Mouse (Mus musculus) liver, adult 2 months (tissue): ENCODE results near the gene Mecom. TPM values are rescaled to one million over a fixed set of nuclear protein-coding genes. Genes with fewer than 3 reads are reported as not detected.

Experiments used
- DNase-seq: peaks from one replicate; pipeline ENCODE4 v3.0.0-alpha.2; 2011; ENCODE audit warnings: low read depth, low spot score; ENCODE audit errors: extremely low read depth
- H3K27ac ChIP-seq: fragments of 200-500 bp; replicated peaks from 2 replicates; pipeline ENCODE4 v1.5.1; 2012; ENCODE audit warnings: low read depth, mild to moderate bottlenecking, control low read depth, inconsistent platforms, low read length; ENCODE audit not compliant: insufficient read depth
- H3K27me3 ChIP-seq: fragments of 200-500 bp; 2 replicates; pipeline ENCODE4 v1.6.1; 2012; ENCODE audit warnings: mild to moderate bottlenecking, moderate library complexity, low read length, inconsistent platforms; ENCODE audit not compliant: control insufficient read depth, insufficient read depth
- H3K36me3 ChIP-seq: fragments of 200-500 bp; 2 replicates; pipeline ENCODE4 v1.6.1; 2012; ENCODE audit warnings: low read length, inconsistent platforms; ENCODE audit not compliant: control insufficient read depth, insufficient read depth
- H3K4me1 ChIP-seq: fragments of 200-500 bp; 2 replicates; pipeline ENCODE4 v1.6.1; 2011; ENCODE audit warnings: low read length; ENCODE audit not compliant: control insufficient read depth, insufficient read depth
- H3K4me3 ChIP-seq: fragments of 200-500 bp; 2 replicates; pipeline ENCODE4 v1.5.1; 2011; ENCODE audit warnings: low read depth, mild to moderate bottlenecking, control low read depth, low read length, moderate library complexity; ENCODE audit not compliant: insufficient read depth
- H3K79me2 ChIP-seq: fragments of 200-500 bp; 2 replicates; pipeline ENCODE4 v1.6.1; 2012; ENCODE audit warnings: inconsistent platforms, mild to moderate bottlenecking, low read length, moderate library complexity; ENCODE audit not compliant: control insufficient read depth, insufficient read depth
- H3K9ac ChIP-seq: fragments of 200-500 bp; 2 replicates; pipeline ENCODE4 v1.6.1; 2012; ENCODE audit warnings: low read depth, mild to moderate bottlenecking, control low read depth, inconsistent platforms, low read length
- CTCF ChIP-seq: fragments of 200-500 bp; IDR thresholded peaks from 2 replicates; pipeline ENCODE4 v1.5.1; 2011; ENCODE audit warnings: low read depth, low read length, control low read depth
- POLR2A ChIP-seq: fragments of 200-500 bp; IDR thresholded peaks from 2 replicates; pipeline ENCODE4 v1.6.1; 2011; ENCODE audit warnings: low read length, control low read depth; ENCODE audit not compliant: insufficient read depth; ENCODE audit errors: extremely low read depth
- WGBS: fragments of 180-500 bp; shearing (Covaris S2); methylation state at CpG from one replicate; pipeline ENCODE4 v1.1.7; 2018; 5-methylcytosine and 5-hydroxymethylcytosine counted together
- polyA plus RNA-seq: library from polyadenylated mRNA; depleted of rRNA; stranded (reverse); fragments of >200 nt; gene quantifications from 2 replicates; pipeline ENCODE4 v1.2.3, GENCODE M21; 2012
- total RNA-seq: library from RNA; depleted of rRNA; stranded (reverse); fragments of >200 nt; gene quantifications from 2 replicates; pipeline ENCODE4 v1.2.3, GENCODE M21; 2014

The Mecom gene
- total and polyA plus RNA-seq, 2 experiments, result 0.39 to 1.4 TPM

DNA sequence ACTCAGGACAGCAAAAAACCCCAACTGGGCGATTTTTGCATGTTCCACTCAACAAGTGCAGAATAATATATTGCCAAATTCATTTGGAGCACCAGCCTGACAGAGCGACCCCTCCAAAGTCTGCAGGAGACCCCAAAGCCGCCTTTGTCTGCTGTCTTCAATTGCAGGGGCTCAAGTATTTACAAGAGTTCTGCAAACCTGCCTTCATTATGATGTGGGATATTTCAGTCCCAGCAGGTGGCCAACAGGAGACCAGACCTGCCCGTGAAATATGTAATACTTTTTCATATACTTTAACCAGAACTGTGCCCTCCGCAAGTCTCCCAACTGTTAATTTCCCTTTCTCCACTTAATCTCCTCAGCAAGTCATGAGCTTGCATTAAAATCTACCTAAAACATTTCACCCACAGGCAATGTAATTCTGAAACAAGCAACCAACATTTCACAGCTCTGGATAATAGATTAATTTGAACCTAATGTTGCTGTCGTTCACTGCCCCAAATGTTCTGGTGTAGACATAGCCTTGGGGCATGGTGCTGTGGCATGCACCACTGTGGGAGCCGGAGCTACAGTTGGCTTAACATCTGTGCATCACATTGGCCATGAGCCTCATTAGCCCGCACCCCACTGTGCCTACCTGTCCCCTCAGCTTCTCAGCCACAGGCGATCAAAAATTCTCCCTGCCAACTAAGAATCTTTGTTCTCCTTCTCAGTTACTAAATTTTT, 439.7 kb downstream of the Mecom start:
- DNase-seq, result no peak
- Histone ChIP-seq H3K4me1 (no peaks in the 10 kb centered on the region), H3K9ac (no peak overlapping the region), H3K27ac (no peak overlapping the region), H3K4me3 (no peak overlapping the region), H3K36me3 (no peaks in the 10 kb centered on the region), H3K27me3 (no peaks in the 10 kb centered on the region), H3K79me2 (no peaks in the 10 kb centered on the region)
- 88% methylated on average over 9 of the region's 9 CpGs for WGBS
- TF ChIP-seq CTCF (no peak), POLR2A (no peak)

DNA sequence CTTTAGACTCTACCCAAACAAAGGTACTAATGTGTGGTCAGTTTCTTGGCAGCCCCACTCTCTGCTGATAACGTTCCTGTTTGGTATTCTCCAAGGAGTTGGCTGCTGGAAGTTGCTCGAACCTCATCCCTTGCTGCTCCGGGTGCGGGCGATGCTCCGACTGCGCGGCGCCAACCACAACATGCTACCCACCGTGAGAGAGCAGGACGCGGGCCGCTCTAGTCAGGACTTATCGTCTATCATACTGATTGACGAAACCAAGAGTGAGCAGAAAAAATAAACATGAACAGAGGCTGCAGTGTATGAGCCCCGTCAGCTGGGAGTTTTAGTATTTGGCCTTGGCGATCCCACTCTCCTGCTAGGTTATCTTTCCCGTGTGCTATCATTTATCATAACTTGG, 441.3 kb downstream of the Mecom start:
- TF ChIP-seq POLR2A, result no peak
- TF ChIP-seq CTCF, result no peak
- Histone ChIP-seq H3K4me1 (no peaks in the 10 kb centered on the region), H3K9ac (peak overlapping the region; percentile 34; the same call in 1 of the 2 replicates), H3K27ac (peak overlapping the region; percentile 10; the same call in 1 of the 2 replicates), H3K79me2 (no peaks in the 10 kb centered on the region), H3K4me3 (no peak overlapping the region), H3K27me3 (no peaks in the 10 kb centered on the region), H3K36me3 (no peaks in the 10 kb centered on the region)
- 69% methylated on average over 18 of the region's 18 CpGs for WGBS
- no peak for DNase-seq

DNA sequence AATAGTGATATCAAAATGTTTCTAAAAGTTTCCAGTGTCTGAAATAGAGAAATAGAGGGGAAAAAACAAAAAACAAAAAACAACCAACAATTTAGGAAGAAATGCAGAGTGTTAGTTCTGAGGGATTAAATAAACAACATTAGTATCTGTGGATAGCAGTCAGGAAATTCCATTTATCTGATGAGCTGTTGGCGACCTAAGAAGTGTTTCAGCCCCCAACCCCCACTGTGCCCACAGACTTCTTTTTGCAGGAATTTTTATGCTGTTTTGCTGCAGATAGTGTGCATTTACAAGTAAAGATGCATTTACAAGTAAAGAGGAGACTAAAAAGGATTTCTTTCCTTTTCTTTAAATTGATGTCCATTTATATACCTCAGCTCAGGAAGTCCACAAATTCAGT, 441.9 kb downstream of the Mecom start:
- Histone ChIP-seq H3K36me3 (no peaks in the 10 kb centered on the region), H3K27me3 (no peaks in the 10 kb centered on the region), H3K4me1 (no peaks in the 10 kb centered on the region), H3K27ac (no peak overlapping the region), H3K4me3 (no peak overlapping the region), H3K9ac (no peak overlapping the region), H3K79me2 (no peaks in the 10 kb centered on the region)
- peak; percentile 5 for DNase-seq
- TF ChIP-seq CTCF, result no peak
- TF ChIP-seq POLR2A, result no peak
- 33% methylated on average over 1 of the region's 1 CpGs for whole genome bisulfite sequencing

DNA sequence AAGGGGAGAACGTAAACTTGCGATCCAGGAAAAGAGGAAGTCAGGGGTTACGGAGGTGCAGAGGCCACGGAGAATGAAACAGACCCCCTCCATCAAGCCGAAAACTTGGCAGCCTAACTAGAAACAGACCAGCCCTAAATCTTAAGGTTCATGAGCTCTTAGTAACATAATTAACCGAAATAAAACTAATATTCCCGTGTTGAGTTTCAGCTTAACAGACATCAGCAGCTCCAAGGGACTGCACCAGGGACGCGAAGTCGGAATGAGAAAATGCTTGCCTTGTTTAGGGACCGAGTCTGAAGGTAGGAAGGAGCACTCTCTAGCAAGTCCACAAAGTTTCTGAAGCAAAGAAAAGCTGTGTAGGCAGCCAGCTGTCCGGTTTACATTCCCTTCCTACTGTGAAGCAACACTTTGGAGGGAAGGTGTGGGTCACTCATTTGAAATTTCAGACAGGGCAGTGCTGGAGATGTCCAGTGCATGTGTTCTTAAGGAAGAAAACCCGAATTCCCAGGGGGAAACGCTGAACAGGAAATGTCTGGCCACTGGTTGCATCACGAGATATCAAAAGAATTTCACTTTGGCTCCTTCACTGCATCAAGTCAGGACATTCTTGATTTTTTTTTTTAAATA, 442.5 kb downstream of the Mecom start:
- peak overlapping the region; percentile 28; the same call in 1 of the 2 replicates for H3K27ac ChIP-seq
- 49% methylated on average over 15 of the region's 15 CpGs for WGBS
- H3K27me3 ChIP-seq, result no peaks in the 10 kb centered on the region
- TF ChIP-seq POLR2A (no peak), CTCF (no peak)
- no peaks in the 10 kb centered on the region for H3K4me1 ChIP-seq
- no peak overlapping the region for H3K9ac ChIP-seq
- no peaks in the 10 kb centered on the region for H3K79me2 ChIP-seq
- H3K36me3 ChIP-seq, result no peaks in the 10 kb centered on the region
- H3K4me3 ChIP-seq, result no peak overlapping the region
- DNase-seq, result peak; percentile 37

DNA sequence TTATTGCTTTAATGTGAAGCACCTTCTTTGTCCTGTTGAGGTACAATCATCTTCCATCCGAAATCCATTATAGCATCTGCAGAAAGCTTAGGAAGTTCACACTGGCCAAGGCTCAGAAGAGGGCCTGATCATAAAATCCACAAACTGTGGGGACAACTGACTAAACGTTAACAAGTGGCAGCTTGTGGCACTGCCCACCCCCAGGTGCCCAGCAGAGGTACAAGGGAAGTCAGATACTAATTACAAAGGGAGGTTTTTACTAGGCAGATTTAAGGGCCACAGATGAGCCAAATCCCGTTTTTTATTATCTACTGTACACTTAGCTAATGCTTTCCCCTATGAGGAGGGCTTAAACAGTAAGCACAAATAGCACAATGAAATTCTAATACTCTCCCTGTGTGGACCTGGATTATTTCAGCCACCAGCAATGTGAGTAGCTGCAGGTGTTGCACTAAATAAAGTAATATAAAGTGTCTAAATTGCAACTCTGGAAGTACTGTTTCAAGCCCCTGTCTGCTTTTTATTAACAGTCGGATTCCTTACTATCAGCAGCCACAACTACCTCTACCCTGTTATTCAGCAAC, 443.2 kb downstream of the Mecom start:
- 66% methylated on average over 4 of the region's 4 CpGs for WGBS
- no peak overlapping the region for H3K9ac ChIP-seq
- no peak overlapping the region for H3K27ac ChIP-seq
- no peaks in the 10 kb centered on the region for H3K79me2 ChIP-seq
- no peaks in the 10 kb centered on the region for H3K36me3 ChIP-seq
- no peak overlapping the region for H3K4me3 ChIP-seq
- H3K27me3 ChIP-seq, result no peaks in the 10 kb centered on the region
- no peaks in the 10 kb centered on the region for H3K4me1 ChIP-seq
- TF ChIP-seq POLR2A (no peak), CTCF (no peak)
- no peak for DNase-seq
